Mouse (Mus musculus) myocyte (in vitro differentiated cells): ENCODE data around the gene Lcn10.

Experiments used
- E2F4 ChIP-seq: IDR thresholded peaks from one replicate; pipeline ENCODE4 v1.6.1; 2011; ENCODE audit warnings: mild to moderate bottlenecking, control low read depth, moderate library complexity; ENCODE audit not compliant: insufficient read depth
- MAX ChIP-seq: IDR thresholded peaks from one replicate; pipeline ENCODE4 v1.6.1; 2011; ENCODE audit warnings: low read depth, mild to moderate bottlenecking, control low read depth
- MYOG ChIP-seq, 3 experiments: IDR thresholded peaks; one replicate each; pipeline ENCODE4 v1.6.1; 2011; ENCODE audit warnings: control low read depth in 2 of 3, low read depth in 2 of 3, mild to moderate bottlenecking in 2 of 3; ENCODE audit not compliant: insufficient read length in 2 of 3, control insufficient read depth in 1 of 3, insufficient read depth in 1 of 3
- POLR2A ChIP-seq: IDR thresholded peaks from one replicate; pipeline ENCODE4 v1.6.1; 2011; ENCODE audit warnings: low read depth, mild to moderate bottlenecking, control low read depth, moderate library complexity; ENCODE audit not compliant: insufficient read length
- POLR2AphosphoS2 ChIP-seq: IDR thresholded peaks from one replicate; pipeline ENCODE4 v1.6.1; 2011; ENCODE audit warnings: low read depth, control low read depth; ENCODE audit not compliant: insufficient read length
- TCF12 ChIP-seq: IDR thresholded peaks from one replicate; pipeline ENCODE4 v1.6.1; 2011; ENCODE audit warnings: mild to moderate bottlenecking, control low read depth; ENCODE audit not compliant: poor library complexity, insufficient read depth, severe bottlenecking
- USF1 ChIP-seq: IDR thresholded peaks from one replicate; pipeline ENCODE4 v1.6.1; 2011; ENCODE audit warnings: low read depth, mild to moderate bottlenecking, control low read depth, moderate library complexity

DNA sequence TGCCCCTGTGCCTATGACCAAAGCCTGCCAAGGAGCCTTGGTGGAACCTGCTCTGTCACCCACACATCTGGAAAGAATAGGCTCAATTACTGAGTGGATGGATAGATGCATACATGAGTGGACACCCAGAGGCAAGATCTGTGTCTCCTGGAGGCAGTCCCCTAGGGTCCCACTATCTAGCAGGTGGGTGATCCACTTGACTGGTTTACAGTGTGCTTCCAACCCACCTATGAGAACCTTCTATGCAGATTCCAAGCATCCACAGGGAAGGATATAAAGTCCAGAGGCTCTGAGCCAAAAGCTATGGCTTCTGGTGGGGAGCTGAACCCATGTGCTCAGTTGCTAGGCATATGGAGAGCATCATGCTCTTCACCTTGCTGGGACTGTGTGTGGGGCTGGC, 24.9 kb upstream of the Lcn10 start, which contains the start of gene Lcn5:
- TF ChIP-seq POLR2A (no peak), TCF12 (no peak), USF1 (no peak), MYOG (IDR thresholded peaks at IDR 0.05; ENCODE audit: control insufficient read depth in 1 of 3, insufficient read depth in 1 of 3, insufficient read length in 2 of 3, low read depth in 2 of 3) (no peak), POLR2AphosphoS2 (no peak), E2F4 (no peak), MAX (no peak)
